Mouse (Mus musculus): ENCODE measurements at regions not wholly inside any gene's neighbourhood (a gene's known extent, or its start where the extent isn't known, plus 50 kb on each side); places are given as distances from the start of the nearest gene placed in this dataset.

DNA sequence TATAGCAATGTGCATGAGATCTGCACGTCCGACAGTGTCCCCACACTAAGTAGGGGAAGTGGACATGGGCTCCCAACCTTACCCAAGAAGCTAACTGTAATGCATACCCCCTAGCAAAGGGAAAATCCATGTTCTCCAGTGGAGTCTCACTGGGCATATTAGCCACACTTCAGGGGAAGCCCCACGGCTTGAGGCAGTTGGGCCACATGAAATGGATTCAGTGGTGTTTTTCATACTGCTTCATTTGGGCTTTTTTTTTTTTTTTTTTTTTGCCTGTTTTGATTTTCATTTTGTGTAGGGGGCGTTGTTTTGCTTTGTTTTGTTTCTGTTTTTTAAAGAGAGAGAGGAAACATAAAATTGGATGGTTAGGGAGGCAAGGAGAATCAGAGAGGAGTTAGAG, 138.6 kb upstream of the Jmjd1c start:
- 88% methylated on average over 4 of the region's 4 CpGs for WGBS
- no peaks in the 10 kb centered on the region for H3K9me3 ChIP-seq (replicated peaks; ENCODE audit: control insufficient read depth, low read length)
- H3K27me3 ChIP-seq (replicated peaks; ENCODE audit: control insufficient read depth, insufficient read depth, low read length) = no peaks in the 10 kb centered on the region
- H3K36me3 ChIP-seq (ENCODE audit: control insufficient read depth, insufficient read depth, low read length) = no peaks in the 10 kb centered on the region
- DNase-seq (ENCODE audit: low spot score) (no peak), ATAC-seq (no peak)
- H3K27ac ChIP-seq (ENCODE audit: low read depth, low read length) = no peak overlapping the region
- H3K9ac ChIP-seq (ENCODE audit: low read length) = no peak overlapping the region
- no peaks in the 10 kb centered on the region for H3K4me1 ChIP-seq (ENCODE audit: control insufficient read depth, insufficient read depth, low read length)
- H3K4me2 ChIP-seq (ENCODE audit: low read length) = no peak overlapping the region
- H3K4me3 ChIP-seq (ENCODE audit: low read depth, low read length) = no peak overlapping the region

Data from forebrain, embryonic 14.5 days (tissue).